Mouse (Mus musculus) C2C12 (cell line): ENCODE results near the gene Rnaset2b.
"Not testable (repeated sequence)": the region's sequence is repeated elsewhere in the genome, so short reads cannot be mapped to it uniquely, and the experiment has no call there.

Experiments used
- CTCF ChIP-seq: IDR thresholded peaks from one replicate; pipeline ENCODE4 v1.5.1; 2011; ENCODE audit not compliant: control insufficient read depth, insufficient read depth, insufficient read length
- MYOD1 ChIP-seq: IDR thresholded peaks from one replicate; pipeline ENCODE4 v1.6.1; 2011; ENCODE audit warnings: low read depth; ENCODE audit not compliant: control insufficient read depth, insufficient read length
- USF1 ChIP-seq: IDR thresholded peaks from one replicate; pipeline ENCODE4 v1.6.1; 2011; ENCODE audit warnings: low read depth, mild to moderate bottlenecking, control low read depth, moderate library complexity

- not testable (repeated sequence) for TF ChIP-seq USF1, CTCF, MYOD1
These were observed 22.3 kb upstream of the Rnaset2b start, which contains the start of gene Rsph3b for GRCm38 (mm10) chr17:6947984-6948768.
